Mouse (Mus musculus) MEL (cell line): Measurements from ENCODE around the gene Flcn. TPM values are rescaled to one million over a fixed set of nuclear protein-coding genes. Genes with fewer than 3 reads are reported as not detected.

Source experiments
- DNase-seq: peaks from one replicate; pipeline ENCODE4 v3.0.0; 2011; ENCODE audit warnings: low read depth, low spot score
- H3K27ac ChIP-seq: 2 replicates; pipeline ENCODE4 v1.5.1; 2012; ENCODE audit warnings: low read depth, mild to moderate bottlenecking, control low read depth, low read length, moderate library complexity; ENCODE audit not compliant: control insufficient read depth
- H3K27me3 ChIP-seq, 2 experiments: fragments of 150-350 bp in 1 of 2; sonication (generic) in 1 of 2; 2 replicates each; pipeline ENCODE4 v1.6.1; 2012; ENCODE audit warnings: low read length in 2 of 2, mild to moderate bottlenecking in 2 of 2, improper control_type of control experiment in 1 of 2, moderate library complexity in 1 of 2; ENCODE audit not compliant: insufficient read depth in 2 of 2, control insufficient read depth in 1 of 2
- H3K36me3 ChIP-seq, 2 experiments: 2 replicates each; pipeline ENCODE4 v1.6.1; 2012 to 2014; ENCODE audit warnings: low read length in 2 of 2, improper control_type of control experiment in 1 of 2, inconsistent platforms in 1 of 2, mild to moderate bottlenecking in 1 of 2; ENCODE audit not compliant: insufficient read depth in 2 of 2, control insufficient read depth in 1 of 2
- H3K4me1 ChIP-seq, 2 experiments: fragments of 150-350 bp in 1 of 2; sonication (generic) in 1 of 2; 2 replicates each; pipeline ENCODE4 v1.6.1; 2012; ENCODE audit warnings: low read length in 2 of 2, improper control_type of control experiment in 1 of 2, mild to moderate bottlenecking in 1 of 2; ENCODE audit not compliant: insufficient read depth in 2 of 2, control insufficient read depth in 1 of 2
- H3K4me3 ChIP-seq, 2 experiments: fragments of 150-350 bp in 1 of 2; sonication (generic) in 1 of 2; 2 replicates each; pipeline ENCODE4 v1.5.1; 2012; ENCODE audit warnings: low read depth in 2 of 2, low read length in 2 of 2, mild to moderate bottlenecking in 2 of 2, moderate library complexity in 2 of 2, control low read depth in 1 of 2, improper control_type of control experiment in 1 of 2; ENCODE audit not compliant: control insufficient read depth in 1 of 2, insufficient read depth in 1 of 2
- H3K79me2 ChIP-seq: 2 replicates; pipeline ENCODE4 v1.6.1; 2012; ENCODE audit warnings: mild to moderate bottlenecking, low read length, moderate library complexity; ENCODE audit not compliant: control insufficient read depth, poor library complexity, insufficient read depth
- H3K9ac ChIP-seq: 2 replicates; pipeline ENCODE4 v1.6.1; 2012; ENCODE audit warnings: low read depth, mild to moderate bottlenecking, control low read depth, low read length, moderate library complexity; ENCODE audit not compliant: control insufficient read depth, poor library complexity, severe bottlenecking
- H3K9me3 ChIP-seq: fragments of 150-350 bp; sonication (generic); replicated peaks from 2 replicates; pipeline ENCODE4 v1.6.1; 2012; ENCODE audit warnings: mild to moderate bottlenecking, low read length, improper control_type of control experiment, moderate library complexity; ENCODE audit not compliant: insufficient read depth
- BHLHE40 ChIP-seq: IDR thresholded peaks from 2 replicates; pipeline ENCODE4 v1.6.1; 2012; ENCODE audit warnings: low read depth, mild to moderate bottlenecking, inconsistent platforms, low read length, improper control_type of control experiment, borderline replicate concordance
- CTCF ChIP-seq, 3 experiments: IDR thresholded peaks in 2 of 3; conservative IDR thresholded peaks in 1 of 3; 2 replicates each; pipeline ENCODE4 v1.5.1; 2011 to 2012; ENCODE audit warnings: low read length in 3 of 3, low read depth in 2 of 3, mild to moderate bottlenecking in 2 of 3, improper control_type of control experiment in 1 of 3, inconsistent platforms in 1 of 3, mixed read lengths in 1 of 3, moderate library complexity in 1 of 3; ENCODE audit not compliant: control insufficient read depth in 1 of 3, insufficient read depth in 1 of 3, poor library complexity in 1 of 3, severe bottlenecking in 1 of 3
- ETS1 ChIP-seq: IDR thresholded peaks from 2 replicates; pipeline ENCODE4 v1.6.1; 2012; ENCODE audit warnings: low read depth, mild to moderate bottlenecking, inconsistent platforms, low read length, improper control_type of control experiment, moderate library complexity
- GATA1 ChIP-seq: IDR thresholded peaks from 2 replicates; pipeline ENCODE4 v1.6.1; 2011; ENCODE audit warnings: low read depth, low read length, improper control_type of control experiment
- HCFC1 ChIP-seq: IDR thresholded peaks from 2 replicates; pipeline ENCODE4 v1.6.1; 2012; ENCODE audit warnings: low read depth, mild to moderate bottlenecking, inconsistent platforms, low read length, improper control_type of control experiment, moderate library complexity
- KAT2A ChIP-seq: conservative IDR thresholded peaks from 2 replicates; pipeline ENCODE4 v1.6.1; 2012; ENCODE audit warnings: low read depth, low read length, improper control_type of control experiment, inconsistent platforms
- MAZ ChIP-seq: IDR thresholded peaks from 2 replicates; pipeline ENCODE4 v1.6.1; 2012; ENCODE audit warnings: low read depth, mild to moderate bottlenecking, inconsistent platforms, low read length, improper control_type of control experiment
- MYC ChIP-seq: IDR thresholded peaks from 2 replicates; pipeline ENCODE4 v1.6.1; 2011; ENCODE audit warnings: low read depth, mild to moderate bottlenecking, low read length, improper control_type of control experiment, moderate library complexity
- NELFE ChIP-seq: IDR thresholded peaks from 2 replicates; pipeline ENCODE4 v1.6.1; 2011; ENCODE audit warnings: low read depth, low read length, improper control_type of control experiment
- NRF1 ChIP-seq: IDR thresholded peaks from 2 replicates; pipeline ENCODE4 v1.6.1; 2014; ENCODE audit warnings: low read depth, mild to moderate bottlenecking, inconsistent platforms, low read length, improper control_type of control experiment, moderate library complexity; ENCODE audit not compliant: poor library complexity, insufficient read depth, severe bottlenecking
- RAD21 ChIP-seq: IDR thresholded peaks from 2 replicates; pipeline ENCODE4 v1.6.1; 2011; ENCODE audit warnings: mild to moderate bottlenecking, low read depth, low read length, improper control_type of control experiment
- SIN3A ChIP-seq: IDR thresholded peaks from 2 replicates; pipeline ENCODE4 v1.6.1; 2012; ENCODE audit warnings: low read length, improper control_type of control experiment, inconsistent platforms
- SMC3 ChIP-seq: IDR thresholded peaks from 2 replicates; pipeline ENCODE4 v1.6.1; 2011; ENCODE audit warnings: low read depth, low read length, improper control_type of control experiment
- USF1 ChIP-seq: IDR thresholded peaks from 2 replicates; pipeline ENCODE4 v1.6.1; 2014; ENCODE audit warnings: low read depth, mild to moderate bottlenecking, inconsistent platforms, low read length, improper control_type of control experiment, moderate library complexity
- USF2 ChIP-seq, 2 experiments: IDR thresholded peaks; 2 replicates each; pipeline ENCODE4 v1.6.1; 2011 to 2012; ENCODE audit warnings: improper control_type of control experiment in 2 of 2, low read length in 2 of 2, borderline replicate concordance in 1 of 2, inconsistent platforms in 1 of 2, low read depth in 1 of 2, mild to moderate bottlenecking in 1 of 2; ENCODE audit not compliant: insufficient read depth in 1 of 2
- ZC3H11A ChIP-seq: IDR thresholded peaks from 2 replicates; pipeline ENCODE4 v1.6.1; 2012; ENCODE audit warnings: low read depth, mild to moderate bottlenecking, inconsistent platforms, low read length, improper control_type of control experiment
- polyA plus RNA-seq, 2 experiments: library from polyadenylated mRNA; stranded (reverse) in 1 of 2; unstranded in 1 of 2; fragments of >175 nt in 1 of 2; fragments of >200 nt in 1 of 2; gene quantifications; 2 replicates each; pipeline versions ENCODE4 v1.2.1 to v1.2.4; 2012; ENCODE audit warnings: low replicate concordance in 2 of 2, low read depth in 1 of 2; ENCODE audit not compliant: insufficient read length in 2 of 2, insufficient read depth in 1 of 2, missing spikeins in 1 of 2
- total RNA-seq: library from RNA; depleted of rRNA; stranded (reverse); fragments of 300-350 nt; gene quantifications from 2 replicates; pipeline ENCODE4 v1.2.3, GENCODE M21; 2012

Flcn gene
- total and polyA plus RNA-seq, 3 experiments, result 33.7 to 36.1 TPM; not detected in 1

- no peak for DNase-seq
- peaks cover 0 to 14% of the 10 kb centered on the region in 2 experiments; a peak in 2 of 4 replicates for H3K36me3 ChIP-seq
- peak; percentile 2; the same call in 1 of the 2 replicates for TF ChIP-seq BHLHE40
- TF ChIP-seq CTCF (IDR thresholded peaks at IDR 0.05 in 2 of 3, conservative IDR thresholded peaks at IDR 0.05 in 1 of 3; ENCODE audit: control insufficient read depth in 1 of 3, insufficient read depth in 1 of 3, low read depth in 2 of 3, low read length in 3 of 3, poor library complexity in 1 of 3, severe bottlenecking in 1 of 3), result no peak
Observed at GRCm38 (mm10) chr11:59778874-59779223, 31.0 kb downstream of the Flcn start.

GRCm38 (mm10) chr11:59778181-59778873 lies 31.5 kb downstream of the Flcn start:
- DNase-seq, result peak; percentile 95
- Histone ChIP-seq H3K9ac (no peak overlapping the region), H3K27ac (no peak overlapping the region), H3K4me1 (peaks cover 11 to 16% of the 10 kb centered on the region in 2 experiments), H3K36me3 (peaks cover 0 to 19% of the 10 kb centered on the region in 2 experiments; a peak in 2 of 4 replicates), H3K9me3 (no peaks in the 10 kb centered on the region), H3K4me3 (no peak overlapping the region), H3K27me3 (no peaks in the 10 kb centered on the region), H3K79me2 (no peaks in the 10 kb centered on the region)
- TF ChIP-seq SMC3 (peak; percentile 96), SIN3A (peak; percentile 66; the same call in 1 of the 2 replicates), USF1 (no peak), BHLHE40 (0 out of 2 replicates have a peak, but pooled peaks have one; percentile 9), NRF1 (no peak), NELFE (no peak), ETS1 (no peak), HCFC1 (peak; percentile 48; the same call in 1 of the 2 replicates), GATA1 (no peak), CTCF (IDR thresholded peaks at IDR 0.05 in 2 of 3, conservative IDR thresholded peaks at IDR 0.05 in 1 of 3; ENCODE audit: control insufficient read depth in 1 of 3, insufficient read depth in 1 of 3, low read depth in 2 of 3, low read length in 3 of 3, poor library complexity in 1 of 3, severe bottlenecking in 1 of 3) (peak; percentile 100), ZC3H11A (peak; percentile 77), MAZ (no peak), USF2 (IDR thresholded peaks at IDR 0.05; ENCODE audit: borderline replicate concordance in 1 of 2, insufficient read depth in 1 of 2, low read depth in 1 of 2, low read length in 2 of 2) (no peak), MYC (0 out of 2 replicates have a peak, but pooled peaks have one; percentile 21), RAD21 (peak; percentile 86), KAT2A (no peak)

More at GRCm38 (mm10) chr11:59778874-59779223, 31.0 kb downstream of the Flcn start:
- Histone ChIP-seq H3K79me2 (no peaks in the 10 kb centered on the region), H3K9ac (no peak overlapping the region), H3K9me3 (no peaks in the 10 kb centered on the region), H3K27ac (no peak overlapping the region), H3K27me3 (no peaks in the 10 kb centered on the region), H3K4me3 (no peak overlapping the region), H3K4me1 (peaks cover 6 to 13% of the 10 kb centered on the region in 2 experiments)
